Mouse (Mus musculus) limb, embryonic 10.5 days (tissue): ENCODE data around the gene Cdipt. TPM values are rescaled to one million over a fixed set of nuclear protein-coding genes. Genes with fewer than 3 reads are reported as not detected.

ENCODE experiments used
- DNase-seq: peaks from one replicate; pipeline ENCODE4 v3.0.0-alpha.2; 2017; ENCODE audit warnings: low spot score
- H3K27ac ChIP-seq: fragments of 300-500 bp; sonication (generic); 2 replicates; pipeline ENCODE4 v1.5.1; 2016; ENCODE audit warnings: mild to moderate bottlenecking
- H3K27me3 ChIP-seq: fragments of 300-500 bp; sonication (generic); 2 replicates; pipeline ENCODE4 v1.6.1; 2016; ENCODE audit warnings: low read depth, mild to moderate bottlenecking; ENCODE audit not compliant: poor library complexity, severe bottlenecking
- H3K36me3 ChIP-seq: fragments of 300-500 bp; sonication (generic); 2 replicates; pipeline ENCODE4 v1.6.1; 2016; ENCODE audit warnings: mild to moderate bottlenecking, moderate library complexity
- H3K4me1 ChIP-seq: fragments of 300-500 bp; sonication (generic); 2 replicates; pipeline ENCODE4 v1.6.1; 2016
- H3K4me3 ChIP-seq: fragments of 300-500 bp; sonication (generic); 2 replicates; pipeline ENCODE4 v1.5.1; 2016; ENCODE audit warnings: mild to moderate bottlenecking, moderate library complexity
- H3K9me3 ChIP-seq: fragments of 300-500 bp; sonication (generic); replicated peaks from 2 replicates; pipeline ENCODE4 v1.6.1; 2016; ENCODE audit warnings: mild to moderate bottlenecking
- WGBS: fragments of 180-500 bp; shearing (Covaris S2); methylation state at CpG from one replicate; pipeline ENCODE4 v1.1.7; 2016; 5-methylcytosine and 5-hydroxymethylcytosine counted together
- polyA plus RNA-seq: library from polyadenylated mRNA; unstranded; fragments of >200 nt; fragmentation: Nextera tagmentation; extraction: Ambion mirVana; gene quantifications from 2 replicates; pipeline ENCODE4 v1.2.1, GENCODE M21; 2016

The Cdipt gene
- polyA plus RNA-seq, 1 experiment from 2014 or later, result 99.5 TPM

- Histone ChIP-seq H3K36me3 (peaks cover 62% of the 10 kb centered on the region), H3K27ac (peak overlapping the region; percentile 99), H3K4me1 (peaks cover 71% of the 10 kb centered on the region), H3K27me3 (no peaks in the 10 kb centered on the region), H3K4me3 (peak overlapping the region; percentile 83), H3K9me3 (no peaks in the 10 kb centered on the region)
- WGBS, result 44% methylated on average over 19 of the region's 19 CpGs
- peak; percentile 32 for DNase-seq
These were observed 48.4 kb downstream of the Cdipt start for GRCm38 (mm10) chr7:127023896-127024690.

DNA sequence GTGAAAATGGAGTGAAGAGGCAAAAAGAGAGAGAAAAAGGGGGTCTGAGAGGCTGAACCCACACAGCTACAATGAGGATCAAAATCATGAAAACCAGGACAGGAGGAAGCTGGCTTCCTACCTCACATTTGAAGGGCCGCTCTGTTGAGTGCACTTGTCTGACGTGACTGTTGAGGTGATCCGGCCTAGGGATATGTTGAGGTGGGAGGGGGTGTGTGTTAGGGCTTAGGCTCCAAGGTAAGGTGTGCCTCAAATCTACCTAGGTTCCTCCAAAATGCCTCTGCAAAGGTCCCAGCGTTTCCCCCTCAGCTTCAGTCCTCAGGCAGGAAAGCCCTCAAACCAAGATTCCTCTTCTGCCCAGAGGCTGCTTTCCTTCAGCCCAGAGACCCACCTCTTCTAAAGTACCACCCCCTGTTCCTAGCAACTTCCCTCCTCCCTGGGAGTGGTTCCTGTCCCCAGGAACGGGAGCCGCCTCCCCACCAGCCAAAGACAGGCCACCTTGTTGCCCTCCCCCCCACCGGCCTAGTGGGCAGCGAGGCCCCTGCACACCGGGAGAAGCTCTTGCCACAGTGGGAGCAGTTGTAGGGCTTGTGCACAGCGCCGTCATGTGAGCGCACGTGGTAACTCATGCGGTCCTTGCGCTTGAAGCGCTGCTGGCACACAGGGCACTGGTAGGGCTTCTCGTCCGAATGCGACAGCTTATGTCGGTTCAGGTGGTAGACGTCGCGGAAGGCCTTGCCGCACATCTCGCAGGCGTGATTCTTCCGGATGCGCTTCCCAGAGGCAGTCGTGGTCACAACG lies 49.2 kb downstream of the Cdipt start:
- H3K27me3 ChIP-seq, result no peaks in the 10 kb centered on the region
- peak overlapping the region; percentile 99 for H3K27ac ChIP-seq
- H3K4me1 ChIP-seq, result peaks cover 63% of the 10 kb centered on the region
- H3K9me3 ChIP-seq, result no peaks in the 10 kb centered on the region
- peak; percentile 83 for DNase-seq
- under 1% methylated on average over 30 of the region's 30 CpGs for WGBS
- H3K36me3 ChIP-seq, result peaks cover 71% of the 10 kb centered on the region
- H3K4me3 ChIP-seq, result peak overlapping the region; percentile 83

DNA sequence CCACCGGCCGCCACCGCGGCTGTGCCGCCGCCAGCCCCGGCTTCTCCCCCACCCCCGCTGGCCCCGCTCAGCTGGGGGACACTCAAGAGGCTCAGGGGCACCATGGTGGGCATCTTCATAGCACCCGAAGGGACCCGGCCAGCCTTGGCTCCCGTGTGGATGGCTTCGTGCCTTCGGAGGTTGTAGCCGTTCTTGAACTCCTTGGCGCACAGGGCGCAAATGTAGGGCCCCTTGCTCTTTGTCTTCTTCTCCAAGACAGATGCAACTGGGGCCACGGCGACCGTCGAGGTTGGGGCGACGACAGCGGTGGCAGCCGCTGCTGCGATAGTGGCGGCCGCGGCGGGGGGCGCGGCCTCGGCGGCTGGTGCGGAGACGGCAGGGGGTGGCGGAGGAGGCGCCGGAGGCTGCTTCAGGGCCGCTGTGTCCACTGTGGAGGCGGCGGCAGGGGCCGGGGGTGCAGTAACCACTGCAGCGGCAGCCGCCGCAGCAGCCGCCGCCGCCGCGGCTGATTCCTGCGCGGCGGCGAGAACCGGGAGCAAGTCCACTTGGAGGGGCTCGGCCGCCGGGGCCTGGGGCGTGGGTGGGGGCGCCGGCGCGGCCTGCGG lies 49.9 kb downstream of the Cdipt start:
- Histone ChIP-seq H3K9me3 (no peaks in the 10 kb centered on the region), H3K27me3 (no peaks in the 10 kb centered on the region), H3K27ac (peak overlapping the region; percentile 99), H3K36me3 (peaks cover 78% of the 10 kb centered on the region), H3K4me3 (peak overlapping the region; percentile 83), H3K4me1 (peaks cover 56% of the 10 kb centered on the region)
- DNase-seq, result no peak
- under 1% methylated on average over 65 of the region's 65 CpGs for WGBS

DNA sequence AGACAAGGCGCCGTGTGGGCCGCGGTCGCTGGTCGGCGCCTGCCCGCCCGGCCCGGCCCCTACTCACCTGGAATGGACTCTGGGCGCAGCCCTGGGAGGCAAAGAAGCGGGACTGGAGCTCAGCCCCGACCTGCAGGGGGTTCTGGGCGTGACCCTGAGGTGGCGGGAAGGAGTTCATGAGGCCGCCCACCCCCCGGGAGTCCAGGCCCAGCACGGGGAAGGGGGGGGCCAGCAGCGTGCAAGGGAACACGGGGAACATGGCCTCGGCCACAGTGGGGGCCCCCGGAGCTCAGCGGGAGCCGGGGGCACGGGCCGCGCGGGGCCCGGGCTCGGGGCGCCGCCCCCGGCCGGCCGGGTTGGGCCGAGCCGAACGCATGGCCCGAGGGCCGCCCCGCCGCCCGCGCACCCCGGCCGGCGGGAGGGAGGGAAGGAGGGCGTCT lies 50.5 kb downstream of the Cdipt start:
- under 1% methylated on average over 45 of the region's 48 CpGs for WGBS
- Histone ChIP-seq H3K4me3 (peak overlapping the region; percentile 83), H3K9me3 (no peaks in the 10 kb centered on the region), H3K27ac (peak overlapping the region; percentile 99), H3K27me3 (no peaks in the 10 kb centered on the region), H3K4me1 (peaks cover 50% of the 10 kb centered on the region), H3K36me3 (peaks cover 83% of the 10 kb centered on the region)
- peak; percentile 84 for DNase-seq

GRCm38 (mm10) chr7:127026616-127026983 lies 50.9 kb downstream of the Cdipt start:
- 0% methylated on average over 2 of the region's 48 CpGs for WGBS
- peaks cover 85% of the 10 kb centered on the region for H3K36me3 ChIP-seq
- no peaks in the 10 kb centered on the region for H3K27me3 ChIP-seq
- H3K9me3 ChIP-seq, result no peaks in the 10 kb centered on the region
- H3K4me3 ChIP-seq, result peak overlapping the region; percentile 83
- no peak for DNase-seq
- peak overlapping the region; percentile 99 for H3K27ac ChIP-seq
- H3K4me1 ChIP-seq, result peaks cover 46% of the 10 kb centered on the region

DNA sequence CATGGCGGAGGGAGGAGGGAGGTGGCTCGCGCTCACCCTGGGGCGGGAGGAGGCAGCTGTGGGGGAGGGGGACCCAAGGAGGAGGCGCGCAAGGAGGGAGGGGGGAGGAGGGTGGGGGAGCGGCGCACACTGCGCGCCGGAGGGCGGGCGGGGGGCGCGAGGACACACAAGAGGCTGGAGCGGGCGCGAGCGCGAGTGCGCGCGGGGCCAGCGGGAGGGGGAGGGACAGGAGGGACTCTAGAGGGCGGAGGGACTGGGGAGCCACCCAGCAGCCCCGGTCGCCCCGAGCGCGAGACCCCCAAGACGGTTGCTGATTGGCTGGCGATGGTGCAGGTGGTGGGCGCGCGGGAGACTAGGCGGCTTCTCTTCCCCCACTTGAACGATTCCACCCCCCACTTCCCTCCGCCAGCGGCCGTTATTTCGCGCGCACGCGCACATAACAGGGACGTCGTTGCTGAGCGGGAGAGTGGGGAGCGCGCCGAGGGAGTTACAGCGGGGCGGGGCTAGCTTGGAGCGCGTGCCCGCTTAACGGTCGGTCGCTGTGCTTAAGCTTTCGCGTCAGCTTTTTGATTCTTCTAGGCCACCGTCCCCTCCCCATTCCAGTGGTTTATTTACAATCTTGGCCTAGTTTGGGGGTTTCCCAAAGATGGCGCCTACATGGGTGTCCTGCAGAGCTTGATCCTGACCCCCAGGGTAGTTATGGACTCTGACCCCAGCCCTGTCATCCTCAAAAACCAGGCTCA lies 51.4 kb downstream of the Cdipt start, which contains the start of gene Maz:
Gene Maz, minus strand, starts transcription at position 54 of the 743 bp plus-strand sequence.
- Histone ChIP-seq H3K27ac (peak within 1 kb of the TSS; percentile 99), H3K36me3 (peaks cover 86% of the 10 kb centered on the region), H3K4me1 (peaks cover 41% of the 10 kb centered on the region), H3K4me3 (peak within 1 kb of the TSS; percentile 83), H3K9me3 (no peaks in the 10 kb centered on the region), H3K27me3 (no peaks in the 10 kb centered on the region)
- WGBS, result under 1% methylated on average over 54 of the region's 63 CpGs
- DNase-seq, result peak; percentile 99

- DNase-seq, result no peak
- no peaks in the 10 kb centered on the region for H3K9me3 ChIP-seq
- H3K27ac ChIP-seq, result peak overlapping the region; percentile 99
- peak overlapping the region; percentile 83 for H3K4me3 ChIP-seq
- H3K27me3 ChIP-seq, result no peaks in the 10 kb centered on the region
- peaks cover 86% of the 10 kb centered on the region for H3K36me3 ChIP-seq
- WGBS, result 78% methylated on average over 8 of the region's 8 CpGs
- H3K4me1 ChIP-seq, result peaks cover 33% of the 10 kb centered on the region
These were observed 52.2 kb downstream of the Cdipt start for GRCm38 (mm10) chr7:127027885-127028284.

Other genes with a start within 250 kb of the Cdipt start
- 47.3 and 55.9 TPM in 2 replicates for gene Mapk3, start 216.3 kb upstream of the Cdipt start, polyA plus RNA-seq
- 0.83 and 1.5 TPM in 2 replicates for gene Gdpd3, start 209.6 kb upstream of the Cdipt start, polyA plus RNA-seq
- gene Ypel3, start 199.0 kb upstream of the Cdipt start, polyA plus RNA-seq, result 51.7 and 84.9 TPM in 2 replicates
- 0.23 and 0.53 TPM in 2 replicates for gene Tbx6, start 194.4 kb upstream of the Cdipt start, polyA plus RNA-seq
- 450 and 462 TPM in 2 replicates for gene Ppp4c, start 183.4 kb upstream of the Cdipt start, polyA plus RNA-seq
- gene Fam57b, start 178.2 kb upstream of the Cdipt start, polyA plus RNA-seq, result 0.20 and 0.21 TPM in 2 replicates
- gene 4930451I11Rik, start 144.3 kb upstream of the Cdipt start, polyA plus RNA-seq, result not detected in 2 replicates
- gene Doc2a, start 128.5 kb upstream of the Cdipt start, polyA plus RNA-seq, result 1.0 and 1.9 TPM in 2 replicates
- 51.9 and 57.2 TPM in 2 replicates for gene Hirip3, start 113.9 kb upstream of the Cdipt start, polyA plus RNA-seq
- gene Ino80e, start 113.5 kb upstream of the Cdipt start, polyA plus RNA-seq, result 117 and 131 TPM in 2 replicates
- 48.5 and 56.4 TPM in 2 replicates for gene Taok2, start 91.2 kb upstream of the Cdipt start, polyA plus RNA-seq
- 15.6 and 16.6 TPM in 2 replicates for gene Tmem219, start 53.0 kb upstream of the Cdipt start, polyA plus RNA-seq
- gene Kctd13, start 47.0 kb upstream of the Cdipt start, polyA plus RNA-seq, result 19.5 and 20.3 TPM in 2 replicates
- gene Asphd1, start 26.3 kb upstream of the Cdipt start, polyA plus RNA-seq, result 0.11 TPM in 1 of 2 replicates, not detected in the other
- gene Sez6l2, start 25.4 kb upstream of the Cdipt start, polyA plus RNA-seq, result 0.10 and 0.20 TPM in 2 replicates
- gene Cdiptos, start 184 bp downstream of the Cdipt start, polyA plus RNA-seq, result 0.81 and 1.0 TPM in 2 replicates
- 3.3 and 4.0 TPM in 2 replicates for gene Mvp, start 38.7 kb downstream of the Cdipt start, polyA plus RNA-seq
- 0.90 TPM in 1 of 2 replicates, not detected in the other for gene Pagr1b, start 40.6 kb downstream of the Cdipt start, polyA plus RNA-seq
- gene Pagr1a, start 41.4 kb downstream of the Cdipt start, polyA plus RNA-seq, result 88.5 and 95.0 TPM in 2 replicates
- 30.8 and 44.7 TPM in 2 replicates for gene Gm42742, start 45.2 kb downstream of the Cdipt start, polyA plus RNA-seq
- 2.9 and 4.4 TPM in 2 replicates for gene Prrt2, start 45.3 kb downstream of the Cdipt start, polyA plus RNA-seq
- 86.0 and 88.1 TPM in 2 replicates for gene Maz, start 51.1 kb downstream of the Cdipt start, polyA plus RNA-seq
- gene Kif22, start 66.6 kb downstream of the Cdipt start, polyA plus RNA-seq, result 215 and 219 TPM in 2 replicates
- not detected in 2 replicates for gene Zg16, start 111.4 kb downstream of the Cdipt start, polyA plus RNA-seq
- gene AI467606, start 115.4 kb downstream of the Cdipt start, polyA plus RNA-seq, result 0.36 and 0.86 TPM in 2 replicates
- gene Qprt, start 146.3 kb downstream of the Cdipt start, polyA plus RNA-seq, result 1.7 TPM in 2 replicates
- gene Spn, start 161.9 kb downstream of the Cdipt start, polyA plus RNA-seq, result 0.09 and 0.18 TPM in 2 replicates
- gene Cd2bp2, start 220.1 kb downstream of the Cdipt start, polyA plus RNA-seq, result 85.9 and 94.0 TPM in 2 replicates
- 32.1 and 34.8 TPM in 2 replicates for gene Tbc1d10b, start 232.6 kb downstream of the Cdipt start, polyA plus RNA-seq
- gene Mylpf, start 233.0 kb downstream of the Cdipt start, polyA plus RNA-seq, result 8.8 and 13.1 TPM in 2 replicates